Mouse (Mus musculus) cerebellum, adult 18-20 months (tissue): ENCODE results near the gene Lca5.

Experiments
- DNase-seq, 2 experiments: peaks; one replicate each; pipeline ENCODE4 v3.0.0; 2021

Gene Lca5

DNA sequence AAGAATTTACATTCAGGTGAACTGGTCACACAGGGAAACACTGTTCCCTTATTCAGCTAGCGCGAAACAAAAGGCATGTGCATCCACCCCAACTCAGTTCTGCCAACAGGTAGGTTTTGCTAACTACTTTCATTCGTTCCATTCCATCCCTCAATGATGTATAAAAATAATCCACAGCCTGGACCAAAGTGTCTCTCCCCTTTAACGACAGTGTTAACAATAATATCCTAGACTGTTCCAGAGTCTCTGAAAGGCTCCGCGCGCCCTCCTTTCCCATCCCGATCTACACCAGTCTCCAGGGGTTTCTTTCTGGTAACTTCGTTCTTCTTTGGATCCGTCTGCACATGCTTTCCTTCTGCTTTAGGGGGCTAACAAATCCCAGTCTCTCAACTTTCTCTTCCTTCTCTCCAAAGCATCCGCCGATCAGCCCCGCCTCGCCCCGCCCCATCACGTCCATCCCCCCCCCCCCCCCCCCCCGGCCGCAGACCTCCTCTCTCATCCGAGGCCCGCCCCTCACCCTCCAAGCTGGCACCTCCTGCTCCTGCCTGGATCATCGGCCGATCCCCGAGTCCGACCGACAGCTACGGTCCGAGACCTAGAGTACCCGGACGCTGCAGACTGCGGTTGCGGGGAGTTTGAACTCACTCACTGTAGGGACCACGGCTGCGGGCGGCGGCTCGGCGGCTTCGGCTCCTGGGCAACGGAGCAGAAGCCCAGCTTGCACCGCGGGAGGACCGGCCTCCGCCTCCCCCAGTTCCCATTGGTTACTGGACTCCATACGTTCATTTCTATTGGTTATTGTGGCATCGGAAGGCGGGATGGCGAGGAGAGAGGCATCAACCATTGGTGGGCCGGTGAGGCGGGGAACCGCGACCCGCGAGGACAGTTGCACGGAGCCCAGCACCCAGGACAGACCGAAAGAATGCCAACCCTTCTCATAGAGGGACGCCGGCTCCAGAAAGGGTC lies at the start of gene Lca5:
Gene Lca5 (minus strand): TSS at position 736 of the 966 bp plus-strand sequence.
- DNase-seq, result peak; percentile 95 to 97

DNA sequence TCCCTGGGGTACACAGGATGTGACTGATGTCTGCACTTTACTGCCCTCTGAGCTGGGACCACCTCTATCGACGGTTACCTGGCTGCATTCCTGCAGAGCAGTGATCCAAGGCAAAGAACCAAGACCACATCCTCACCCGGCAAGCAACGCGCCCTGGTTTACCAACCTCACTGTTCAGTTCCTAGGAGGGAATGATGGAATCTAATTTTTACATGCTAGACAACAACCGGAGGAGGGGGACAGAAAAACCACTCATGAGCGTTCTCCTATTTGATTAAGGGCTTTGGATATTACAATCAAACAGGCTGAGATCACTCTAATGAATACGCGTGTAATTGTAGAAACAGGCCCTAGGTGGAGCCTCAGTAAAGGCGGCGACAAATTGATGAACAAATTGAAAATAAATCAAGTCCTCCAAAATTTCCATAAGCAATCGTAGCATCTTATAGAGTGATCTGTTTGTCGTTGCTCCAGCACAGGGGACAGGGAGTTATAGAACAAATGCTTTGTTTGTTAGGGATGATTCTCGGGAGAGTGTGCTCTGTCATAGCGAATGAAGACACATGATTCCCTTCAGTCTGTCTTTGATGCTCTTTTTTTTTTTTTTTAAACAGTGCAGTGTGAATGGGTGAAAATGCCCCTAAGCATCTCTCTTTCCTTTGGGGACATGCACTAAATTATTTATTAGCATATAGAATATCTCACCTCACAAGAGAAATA lies 47.7 kb upstream of the Lca5 start:
- peak; percentile 50 to 53 for DNase-seq

DNA sequence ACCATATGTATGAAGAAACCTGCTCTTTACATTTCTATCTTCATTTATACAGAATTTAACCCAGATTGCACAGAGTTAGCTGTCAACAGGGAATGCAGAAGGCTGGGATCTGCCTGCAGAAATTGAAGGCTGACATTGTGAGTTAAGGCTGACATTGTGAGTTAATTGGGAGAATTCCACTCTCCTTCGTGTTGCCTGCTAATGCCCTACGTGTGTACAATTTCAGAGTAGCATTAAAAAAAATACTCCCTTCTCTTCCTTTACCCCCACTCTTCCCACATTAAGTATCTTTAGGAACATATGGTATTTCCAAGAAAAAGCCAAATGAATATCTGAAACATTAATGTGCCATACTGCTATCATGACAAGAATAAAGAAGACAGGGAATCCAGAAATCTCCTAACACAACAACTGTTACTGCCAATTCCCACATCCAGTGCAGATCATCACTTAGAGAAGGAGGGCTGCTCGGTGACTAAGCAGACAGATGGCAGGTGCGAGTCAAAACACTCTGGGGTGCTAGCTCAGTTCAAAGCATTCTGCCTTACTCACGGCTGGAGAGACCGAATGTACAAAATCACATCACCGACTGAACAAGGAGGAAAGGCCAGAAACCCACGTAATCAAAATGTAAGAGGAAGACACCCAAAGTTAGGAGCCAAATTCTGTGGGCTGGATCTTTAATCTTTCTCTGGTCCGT lies 47.0 kb upstream of the Lca5 start:
- DNase-seq, result peak; percentile 58 to 75

DNA sequence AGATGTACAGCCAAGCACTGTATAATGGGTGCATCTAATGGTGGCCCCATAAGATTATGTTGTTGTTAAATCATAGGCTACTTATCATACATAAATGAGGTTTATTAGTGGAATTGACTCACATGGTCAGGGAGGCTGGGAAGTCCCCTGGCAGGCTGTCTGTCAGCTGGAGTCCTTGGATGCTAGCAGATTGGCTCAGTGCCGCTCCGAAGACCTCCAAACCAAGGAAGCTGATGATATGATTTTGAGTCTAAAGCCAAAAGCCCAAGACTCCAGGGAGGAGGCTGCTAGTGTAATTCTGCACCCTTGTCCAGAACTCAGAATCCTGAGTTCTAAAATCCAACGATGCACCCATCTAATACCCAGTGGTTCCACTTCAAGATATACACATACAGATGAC lies 45.0 kb upstream of the Lca5 start:
- no peak for DNase-seq

DNA sequence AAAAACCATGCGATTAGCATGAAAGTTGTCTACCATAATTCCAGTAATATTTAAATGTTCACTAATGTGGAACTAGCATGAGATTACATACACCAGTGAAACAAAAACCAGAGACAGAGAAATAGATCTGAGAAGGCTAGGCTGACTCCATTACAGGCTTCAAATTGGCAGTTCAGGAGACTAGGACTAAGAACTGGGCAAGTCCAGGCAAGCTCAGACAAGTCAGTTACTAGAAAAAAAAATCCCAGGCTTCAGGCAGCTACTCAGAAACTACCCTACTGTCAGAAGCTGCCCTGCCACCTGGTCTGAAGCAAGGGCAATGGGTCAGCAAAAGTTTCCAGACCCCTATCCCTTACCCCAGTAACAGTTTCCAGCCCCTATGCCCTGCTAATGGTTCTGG lies 44.4 kb upstream of the Lca5 start:
- DNase-seq, result no peak

DNA sequence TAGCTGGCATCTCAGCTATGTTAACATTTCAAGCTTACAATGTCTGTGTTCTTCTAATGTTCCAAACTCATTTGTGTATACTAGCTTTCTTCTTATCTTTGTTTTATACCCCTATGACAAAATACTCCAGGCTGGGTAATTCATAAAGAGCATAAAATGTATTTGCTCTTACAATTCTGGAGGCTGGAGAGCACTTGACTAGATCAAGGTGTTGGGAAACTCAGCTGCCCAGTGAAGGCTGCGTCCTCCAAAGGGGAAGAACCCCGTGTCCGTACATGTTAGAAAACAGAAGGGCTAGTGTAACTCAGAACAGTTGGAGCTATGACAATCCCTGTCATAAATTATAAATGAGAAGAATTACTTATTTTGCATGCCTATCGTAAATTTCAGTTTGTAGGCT lies 42.5 kb upstream of the Lca5 start:
- DNase-seq, result no peak

DNA sequence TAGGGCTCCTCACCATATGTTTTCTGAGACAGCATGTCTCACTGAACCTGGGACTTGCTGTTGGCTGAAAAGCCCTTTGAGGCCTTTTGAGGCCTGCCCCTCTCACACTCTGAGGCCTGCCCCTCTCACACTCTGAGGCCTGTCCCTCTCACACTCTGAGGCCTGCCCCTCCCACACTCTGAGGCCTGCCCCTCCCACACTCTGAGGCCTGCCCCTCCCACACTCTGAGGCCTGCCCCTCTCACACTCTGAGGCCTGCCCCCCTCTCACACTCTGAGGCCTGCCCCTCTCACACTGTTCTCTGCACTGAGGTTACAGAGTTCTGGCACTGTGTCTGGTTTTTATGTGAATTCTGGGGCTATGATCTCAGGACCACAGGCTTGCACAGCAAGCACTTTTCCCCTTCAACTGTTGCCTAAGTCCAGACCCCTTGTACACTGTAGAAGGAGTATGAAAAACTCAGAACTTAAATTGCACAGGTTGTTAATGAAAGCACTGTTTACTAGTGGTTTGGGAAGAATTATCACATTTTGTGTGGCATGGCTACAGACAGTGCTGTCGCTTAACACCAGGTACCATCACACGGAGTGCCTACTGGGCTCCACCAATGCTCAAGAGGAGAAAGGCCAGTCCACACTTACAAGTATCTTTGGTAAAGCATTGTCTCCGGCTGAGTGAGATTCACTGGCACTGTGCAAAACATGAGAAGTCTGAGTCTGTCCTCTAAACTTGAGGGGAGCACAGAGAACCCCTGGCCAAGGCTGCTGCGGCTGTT lies 41.4 kb upstream of the Lca5 start:
- DNase-seq, result no peak

DNA sequence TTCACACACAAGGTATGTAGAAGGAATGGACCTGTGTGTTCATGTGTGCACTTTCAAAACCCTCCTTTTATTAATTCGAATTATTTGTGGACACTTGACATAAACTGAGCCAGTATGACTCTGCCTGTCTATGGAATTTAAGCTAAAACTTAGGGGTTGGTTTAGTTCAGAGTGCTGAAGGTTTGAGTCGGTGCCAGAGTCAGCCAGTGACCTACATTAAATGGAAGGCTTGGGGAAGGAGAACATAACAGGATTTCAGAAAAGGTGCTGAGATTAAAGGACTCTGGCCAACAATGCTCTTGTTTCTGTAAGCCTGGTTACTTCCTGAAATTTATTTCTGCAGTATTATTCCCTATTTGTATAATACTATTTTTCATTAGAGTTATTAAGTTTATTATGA lies 28.9 kb upstream of the Lca5 start:
- peak; percentile 13 to 36 for DNase-seq

DNA sequence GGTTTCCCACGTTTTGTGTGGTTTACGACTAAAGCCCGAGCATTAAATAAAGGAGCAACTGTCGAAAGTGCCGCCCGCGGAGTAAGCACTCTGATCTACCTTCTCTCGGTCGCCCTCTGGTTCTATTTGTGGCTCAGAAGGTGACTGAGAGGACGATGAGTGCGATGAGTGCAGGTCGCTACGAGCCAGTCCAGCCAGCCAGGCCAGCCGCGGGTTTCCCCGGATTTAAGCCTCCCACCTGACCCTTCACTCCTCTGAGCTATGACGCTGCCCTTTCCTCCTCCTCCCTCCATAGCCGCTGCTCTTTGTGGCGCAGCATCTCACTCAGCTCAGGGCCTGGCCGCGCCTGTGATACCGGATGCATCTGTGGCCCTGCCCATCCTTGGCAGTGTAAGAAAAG lies 6.8 kb upstream of the Lca5 start:
- peak; percentile 70 to 77 for DNase-seq

DNA sequence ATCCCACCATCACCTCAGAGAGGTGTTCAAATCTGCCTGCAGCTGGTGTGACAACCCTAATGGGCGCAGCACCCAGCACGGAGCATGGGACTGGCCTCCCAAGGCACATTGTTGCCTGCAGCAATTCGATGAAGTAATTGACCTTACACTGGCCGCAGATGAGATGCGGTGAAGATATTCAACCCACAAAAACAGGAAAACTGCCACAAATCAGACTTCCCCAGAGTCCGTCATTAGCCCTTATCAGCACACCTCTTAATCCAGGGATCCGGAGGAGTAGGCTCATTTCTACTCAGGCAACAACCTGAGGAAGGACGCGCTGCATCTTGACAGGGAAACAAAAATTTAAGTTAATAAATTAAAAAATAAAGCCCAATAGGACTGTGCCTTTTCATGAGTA lies 6.2 kb upstream of the Lca5 start:
- no peak for DNase-seq

DNA sequence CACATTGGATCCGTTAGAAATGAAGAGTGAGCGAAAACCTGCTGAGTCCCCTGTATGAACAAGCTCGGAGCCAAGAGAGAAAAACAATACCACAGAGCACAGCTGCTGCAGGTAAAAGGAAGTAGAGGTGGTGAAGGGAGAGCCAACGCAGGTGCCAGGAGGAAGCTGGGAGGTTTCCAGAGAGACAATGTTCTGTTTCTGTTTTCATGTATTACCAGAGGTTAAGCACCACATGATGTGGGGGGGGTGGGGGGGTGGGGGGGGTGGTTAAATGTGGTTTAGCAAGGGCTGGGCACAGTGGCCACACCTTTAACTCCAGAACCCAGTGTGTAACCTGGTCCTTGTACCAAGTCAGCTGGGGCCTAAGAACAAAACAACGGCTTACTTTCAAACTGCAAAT lies 3.3 kb downstream of the Lca5 start:
- DNase-seq, result no peak

DNA sequence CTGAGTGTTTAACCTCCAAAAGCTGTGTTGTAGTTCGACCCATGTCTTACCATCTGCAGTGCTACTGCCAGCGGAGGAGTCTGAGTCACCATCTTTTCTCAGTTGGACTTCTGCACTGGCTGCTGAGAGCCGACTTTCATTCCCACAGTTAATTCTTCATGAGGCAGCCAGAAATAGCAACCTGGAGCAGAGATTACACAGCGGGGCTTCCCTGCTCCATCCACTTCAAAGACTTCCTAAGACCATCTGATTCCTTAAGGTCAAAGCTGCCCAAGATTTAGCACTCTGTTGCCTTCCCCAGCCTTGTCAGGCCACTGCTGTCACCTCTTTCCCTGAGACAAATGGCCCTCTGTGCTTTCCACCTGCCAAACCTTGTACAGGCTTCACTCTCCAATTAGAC lies 6.4 kb downstream of the Lca5 start:
- peak; percentile 38 to 40 for DNase-seq

DNA sequence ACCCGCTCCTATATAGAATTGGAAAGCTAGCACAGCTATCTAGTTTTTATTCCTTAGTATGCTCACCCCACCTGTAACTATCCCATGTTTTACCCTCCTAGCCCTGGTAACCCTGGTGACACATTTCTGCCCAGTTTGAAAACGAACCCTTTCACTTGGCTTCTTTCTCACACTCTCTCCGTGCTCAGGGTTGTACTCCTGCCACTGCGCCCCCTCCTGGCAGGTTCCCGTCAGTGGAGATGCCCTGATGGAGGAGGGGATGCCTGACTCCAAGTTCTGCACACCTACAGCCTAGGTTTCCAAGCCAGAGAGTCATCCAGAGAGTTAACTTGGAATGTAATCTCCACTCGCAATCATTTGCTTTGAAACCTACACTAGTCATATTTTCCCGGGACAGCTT lies 7.3 kb downstream of the Lca5 start:
- peak in 1 of 2 experiments; percentile 28 for DNase-seq

DNA sequence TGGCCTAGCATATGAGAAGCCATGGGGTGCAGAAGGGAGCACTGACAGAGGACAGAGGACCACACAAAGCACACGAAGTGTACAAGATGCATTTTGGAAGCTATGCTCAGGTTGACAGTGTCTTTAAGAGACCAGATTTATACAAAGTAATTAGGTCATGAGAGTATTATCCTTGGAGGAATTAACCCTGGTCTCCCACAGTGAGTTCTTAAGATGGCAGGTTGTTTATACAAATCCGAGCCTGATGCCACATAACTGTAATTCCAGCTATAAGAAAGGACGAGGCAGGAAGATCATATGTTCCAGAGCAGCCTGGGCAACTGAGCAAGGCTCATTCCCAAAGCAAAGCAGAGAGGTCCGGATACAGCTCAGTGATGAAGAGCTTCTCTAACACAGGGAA lies 13.0 kb downstream of the Lca5 start:
- DNase-seq, result no peak

DNA sequence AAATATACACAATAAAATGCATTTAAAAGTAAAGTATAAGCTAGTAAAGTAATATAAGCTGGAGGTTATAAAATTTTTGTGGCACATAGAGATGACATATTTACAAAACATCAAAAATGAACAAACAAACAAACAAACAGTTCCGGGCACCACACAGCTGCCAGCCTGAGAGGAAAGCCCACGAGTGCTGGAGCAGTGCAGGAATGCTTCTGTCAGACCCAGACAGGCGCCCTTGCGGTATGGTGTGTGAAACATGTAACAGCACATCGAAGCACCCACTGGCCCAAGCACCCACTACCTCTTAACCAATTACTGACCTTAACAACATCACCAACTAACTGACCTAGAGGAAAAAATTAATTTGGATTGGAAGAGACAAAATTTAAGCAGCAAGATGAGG lies 22.0 kb downstream of the Lca5 start:
- DNase-seq, result no peak

DNA sequence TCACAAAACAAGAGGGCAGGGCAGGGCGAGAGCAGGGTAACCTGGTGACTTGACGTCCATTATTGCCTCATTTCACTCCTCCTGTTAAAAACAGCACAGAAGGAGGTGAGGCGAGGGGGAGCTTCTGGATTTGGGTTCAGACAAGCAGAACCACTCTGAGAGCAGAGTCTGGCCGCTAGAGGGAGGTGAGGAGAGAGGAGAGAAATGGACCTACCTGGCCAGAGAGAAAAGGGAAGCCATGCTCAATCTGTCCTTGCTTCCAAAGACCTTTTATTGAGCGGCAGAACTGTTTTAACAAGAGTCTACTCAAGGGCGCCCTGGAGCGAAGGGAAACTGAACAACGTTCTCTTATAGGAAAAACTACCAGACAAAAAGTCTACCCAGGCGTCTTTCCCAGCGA lies 27.9 kb downstream of the Lca5 start:
- peak; percentile 26 to 40 for DNase-seq

DNA sequence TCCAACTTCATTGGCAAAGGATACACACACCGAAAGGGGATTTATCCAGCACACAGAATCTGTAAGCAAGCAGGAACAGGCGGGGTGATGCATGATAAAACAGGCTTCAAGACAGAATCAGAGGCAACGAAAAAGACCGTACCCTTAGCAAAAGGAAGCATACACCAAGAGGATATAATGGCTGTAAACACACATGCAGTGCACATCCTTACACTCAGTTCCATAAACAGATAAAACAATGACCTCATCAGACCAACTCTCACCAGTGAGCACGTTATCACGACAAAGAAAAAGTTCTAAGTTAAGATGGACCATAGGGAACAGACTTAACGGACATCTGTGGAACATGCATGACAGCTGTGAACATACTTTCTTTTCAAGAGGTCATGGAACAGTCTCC lies 35.8 kb downstream of the Lca5 start:
- no peak for DNase-seq

DNA sequence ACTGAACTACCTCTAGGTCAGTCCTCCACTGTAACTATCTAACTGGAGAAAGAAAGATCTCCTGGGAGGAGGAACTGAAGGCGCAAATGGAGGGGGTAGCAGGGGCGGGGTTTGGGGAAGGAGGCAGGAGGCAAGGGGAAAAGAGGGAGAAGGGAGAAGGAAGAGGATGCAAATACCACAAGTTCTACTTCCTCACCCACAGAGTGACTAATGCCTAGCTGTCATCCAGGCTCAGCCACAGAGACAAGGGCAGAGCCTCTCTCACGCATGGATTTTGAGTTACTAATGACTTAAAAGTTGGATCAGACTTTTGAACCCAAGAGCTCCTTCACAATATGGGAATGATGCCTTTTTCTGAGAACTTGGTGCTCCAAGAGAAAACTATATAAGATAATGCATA lies 40.1 kb downstream of the Lca5 start:
- DNase-seq, result no peak

DNA sequence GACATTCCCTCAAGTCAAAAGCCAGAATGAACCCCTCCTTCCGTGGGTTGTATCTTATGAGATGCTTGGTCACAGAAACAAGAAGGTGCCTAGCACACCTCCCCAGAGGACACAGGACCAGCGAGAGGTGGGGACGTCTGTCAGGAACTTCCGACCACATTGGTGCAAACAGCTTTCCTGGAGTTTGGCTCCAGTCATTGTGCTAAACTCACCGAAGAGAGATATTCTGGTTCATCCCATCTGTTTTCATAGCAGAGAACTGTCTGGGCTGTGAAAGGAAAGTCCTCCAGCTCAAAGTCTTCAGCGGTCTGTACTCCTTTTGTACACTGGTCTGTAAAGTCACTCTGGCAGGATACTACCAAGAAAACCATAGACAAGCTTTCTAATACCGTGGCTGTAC lies 41.5 kb downstream of the Lca5 start:
- DNase-seq, result no peak

DNA sequence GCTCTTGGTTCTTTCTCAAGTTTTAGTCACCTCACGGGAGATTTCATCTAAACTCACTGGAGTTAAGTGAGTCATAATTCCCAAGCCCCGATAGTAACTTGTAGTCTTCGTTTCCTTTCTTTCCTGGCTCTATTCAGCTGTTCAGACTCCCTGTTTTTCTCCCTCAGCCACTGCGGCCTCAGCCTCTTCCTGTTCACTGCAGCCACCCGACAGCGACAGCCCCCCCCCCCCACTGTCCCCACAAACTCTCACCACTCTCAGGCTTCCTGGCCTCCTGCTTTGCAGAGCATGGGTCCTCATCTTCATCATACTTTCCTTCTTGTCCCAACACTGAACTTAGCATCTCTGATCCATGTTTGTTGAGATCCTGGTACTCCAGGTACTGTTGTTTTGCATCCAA lies 42.7 kb downstream of the Lca5 start:
- no peak for DNase-seq

DNA sequence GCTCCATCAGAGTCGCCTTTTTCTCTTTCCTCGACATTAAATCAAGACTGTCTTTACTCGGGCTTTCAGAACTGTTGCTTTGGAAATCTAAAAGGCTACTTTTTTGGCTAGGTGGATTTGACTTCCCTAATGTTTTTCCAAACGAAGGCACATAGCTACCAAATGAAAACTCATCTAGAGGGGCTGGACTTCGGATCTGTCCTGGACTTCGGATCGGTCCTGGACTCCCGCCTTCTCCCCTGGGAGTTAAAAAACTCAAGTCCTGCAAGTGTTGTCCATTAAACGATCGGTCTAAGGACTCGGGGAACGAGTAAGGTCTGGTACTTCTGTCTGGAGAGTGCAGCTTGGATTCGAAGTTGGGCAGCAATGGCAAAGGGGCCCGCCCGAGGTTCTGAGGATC lies 45.5 kb downstream of the Lca5 start:
- no peak for DNase-seq

DNA sequence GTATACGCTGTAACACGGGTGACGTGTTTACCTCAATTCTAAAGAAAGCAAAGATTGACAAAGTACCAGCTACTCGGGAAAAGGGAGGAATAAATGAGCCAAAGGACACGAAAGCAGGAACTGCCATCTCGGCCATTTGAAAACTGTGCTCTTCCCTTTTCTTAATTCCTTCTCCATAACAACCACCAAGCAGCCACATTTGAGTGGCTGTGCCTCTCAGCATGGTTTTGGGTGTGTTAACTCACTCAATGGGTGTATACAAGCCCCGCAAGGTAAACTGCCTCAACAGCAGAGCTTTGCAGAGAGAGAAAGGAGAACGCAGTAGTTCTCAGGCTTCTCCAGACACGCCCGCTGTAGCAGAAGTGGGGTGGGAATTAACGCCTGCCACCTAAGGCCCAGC lies 48.9 kb downstream of the Lca5 start:
- DNase-seq, result no peak

DNA sequence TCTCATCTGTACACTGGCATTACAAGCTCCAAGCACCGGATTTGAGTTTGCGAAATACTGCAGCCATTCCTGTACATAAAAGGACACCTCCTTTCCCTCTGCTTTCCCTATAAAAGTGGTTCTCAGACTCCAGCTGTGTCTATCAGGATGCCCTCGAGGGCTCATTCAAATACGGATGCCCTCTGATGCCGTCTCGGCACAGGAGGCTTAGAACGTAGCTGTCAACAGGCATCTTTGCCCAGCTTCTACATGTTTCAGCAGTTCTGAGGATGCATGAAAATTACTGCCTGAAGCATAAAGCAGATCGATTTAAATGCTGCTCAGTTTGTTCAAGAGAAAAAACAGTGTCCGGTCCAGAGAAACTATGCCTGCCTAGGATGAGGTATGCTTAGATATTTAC lies 51.4 kb downstream of the Lca5 start:
- DNase-seq, result no peak
